Mouse (Mus musculus) layer of hippocampus, adult 8-10 months (tissue): Measurements from ENCODE around the gene Prkd1. TPM values are rescaled to one million over a fixed set of nuclear protein-coding genes. Genes with fewer than 3 reads are reported as not detected.

Experiments
- DNase-seq, 2 experiments: peaks; one replicate each; pipeline ENCODE4 v3.0.0; 2022; ENCODE audit warnings: low spot score in 2 of 2
- total RNA-seq, 4 experiments: library from RNA; stranded (reverse); gene quantifications; 2 replicates each; pipeline ENCODE4 v1.2.4; 2022

Gene Prkd1
- total RNA-seq, 4 experiments from 2014 or later, result 13.0 to 14.7 (median 13.9) TPM

DNA sequence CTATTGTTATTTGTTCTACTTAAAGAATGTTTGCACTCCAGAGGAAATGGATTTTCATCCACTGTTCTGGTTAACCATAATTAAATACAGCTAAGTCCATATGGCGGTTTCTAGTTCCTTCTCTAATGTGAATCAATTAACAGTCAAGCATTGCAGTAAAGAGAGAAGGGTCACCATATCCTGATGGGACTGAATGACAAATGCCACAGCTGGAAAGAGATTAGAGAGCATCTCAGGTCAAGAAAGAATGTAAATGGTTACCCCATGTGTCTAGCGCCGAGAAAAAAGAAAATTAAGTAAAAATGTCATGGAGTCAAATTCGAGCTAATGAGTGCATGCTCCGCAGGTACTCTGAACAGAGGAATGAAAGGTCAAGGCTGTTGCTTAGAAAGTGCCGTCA, 212.2 kb downstream of the Prkd1 start:
- no peak for DNase-seq

DNA sequence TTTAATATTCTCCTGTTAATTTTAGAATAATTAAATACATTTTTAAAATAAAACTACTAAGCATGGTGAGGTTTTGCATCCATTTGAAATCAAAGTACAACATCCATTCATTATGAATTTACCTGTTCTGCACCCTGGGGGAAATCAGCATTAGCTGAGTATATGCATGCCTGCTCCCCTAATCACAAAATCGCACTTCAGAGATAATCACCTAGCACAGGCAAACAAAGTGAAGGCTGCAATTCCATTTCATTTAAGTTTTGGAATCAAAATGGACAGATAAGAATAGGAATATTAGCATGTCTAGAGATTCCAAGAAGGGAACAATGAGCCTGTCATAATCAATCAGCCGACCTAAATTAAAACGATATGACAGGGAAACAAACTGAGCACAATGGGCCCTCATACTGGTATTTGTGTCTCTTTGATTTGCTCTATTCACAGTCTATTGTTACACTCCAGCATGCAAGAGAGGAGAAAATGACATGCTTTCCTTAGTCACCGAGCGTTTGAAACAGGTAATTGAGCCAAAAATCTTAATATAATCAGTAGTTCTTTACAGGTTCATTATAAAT, 218.7 kb downstream of the Prkd1 start:
- DNase-seq, result no peak

DNA sequence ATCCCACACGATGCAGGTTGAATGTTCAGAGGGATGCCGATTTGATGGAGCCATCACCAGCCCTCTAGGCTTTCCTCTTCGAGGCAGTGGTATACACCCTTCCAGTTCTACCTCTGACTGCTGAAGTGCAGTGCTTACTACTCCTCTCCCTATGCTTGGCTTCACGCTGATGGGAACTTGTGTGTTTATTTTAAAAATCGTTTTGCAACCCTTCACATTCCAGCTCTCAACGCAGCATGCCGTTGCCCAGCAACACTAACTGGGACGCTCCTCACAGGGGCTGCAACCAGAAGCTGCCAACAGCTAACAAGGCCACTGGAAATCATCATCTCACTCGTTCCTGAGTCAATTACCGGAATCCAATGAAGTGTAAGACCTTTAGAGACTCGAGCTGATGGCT, 296.5 kb downstream of the Prkd1 start:
- peak; percentile 51 to 57 for DNase-seq

DNA sequence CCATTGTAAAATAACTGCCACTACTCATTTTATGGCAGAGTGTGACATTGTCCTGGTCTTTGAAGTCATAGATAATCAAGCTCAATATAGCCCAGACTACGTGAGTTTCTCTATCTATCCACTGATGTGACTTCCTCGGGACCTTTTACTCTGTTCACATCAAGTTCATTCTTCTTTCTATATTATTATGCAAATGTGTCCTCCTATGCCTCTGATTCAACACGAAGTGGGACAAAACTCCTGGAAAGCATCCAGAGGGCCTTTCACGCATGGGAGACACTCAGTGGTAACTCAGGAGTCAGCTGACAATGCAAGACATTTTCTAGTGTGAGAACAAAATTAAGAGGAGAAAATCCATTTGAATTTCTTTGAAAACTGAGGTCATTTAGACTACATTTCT, 315.7 kb downstream of the Prkd1 start:
- DNase-seq, result no peak

DNA sequence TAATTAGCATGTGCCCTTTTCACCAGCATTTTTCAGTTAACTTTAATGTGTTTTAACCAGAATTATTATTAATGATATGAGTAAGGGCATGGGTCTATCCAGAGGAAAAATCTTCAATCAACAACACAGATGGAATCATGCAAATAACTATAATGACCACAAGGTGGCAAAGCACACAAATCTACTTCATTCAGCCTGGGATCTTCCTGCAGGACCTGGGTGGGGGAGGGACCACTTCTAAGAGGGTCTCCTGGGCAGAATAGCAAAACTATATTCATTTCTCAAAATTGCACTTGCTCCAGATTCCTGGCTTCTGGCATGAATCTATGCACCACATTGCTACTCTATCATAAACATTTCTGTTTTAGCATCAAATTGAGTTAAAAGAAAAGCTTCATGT, 334.3 kb downstream of the Prkd1 start:
- peak in 1 of 2 experiments; percentile 9 for DNase-seq

DNA sequence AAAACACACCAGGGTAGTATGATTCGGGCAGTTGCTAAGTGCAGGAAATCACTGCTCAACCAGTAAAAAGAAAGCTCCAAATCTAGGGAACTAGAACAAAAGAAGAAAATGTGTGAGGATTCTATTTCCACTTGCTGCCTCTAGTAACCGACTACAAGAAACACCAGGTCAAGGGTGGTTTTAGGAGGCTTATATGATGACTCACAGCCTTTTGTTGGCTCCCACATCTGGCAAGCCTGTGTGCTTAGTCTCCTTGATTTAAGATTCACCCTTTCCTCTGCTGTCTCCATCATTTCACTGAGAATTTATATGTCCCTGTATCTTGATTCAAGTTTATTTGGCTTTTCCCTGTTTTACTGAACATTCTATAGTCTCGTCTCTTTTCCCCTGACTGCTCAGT, 339.6 kb downstream of the Prkd1 start:
- DNase-seq, result no peak

DNA sequence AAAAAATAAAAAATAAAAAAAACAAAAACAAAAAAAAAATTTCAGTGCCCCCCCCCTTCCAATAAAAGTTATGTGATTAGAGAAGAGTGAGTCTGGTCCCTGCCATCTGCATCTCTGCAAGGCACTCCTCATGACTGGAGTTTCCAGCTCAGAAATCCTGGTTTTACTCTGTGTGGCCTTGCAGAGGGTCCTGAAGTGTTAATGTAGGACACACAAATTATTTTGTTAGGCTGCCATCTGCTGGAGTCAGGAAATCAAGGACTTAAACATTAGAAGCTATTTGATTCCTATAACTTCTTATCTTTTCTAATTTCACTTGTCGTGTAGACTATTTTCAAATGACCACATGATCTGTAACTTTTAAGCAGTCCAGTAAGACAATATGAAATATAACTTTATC, 347.6 kb downstream of the Prkd1 start:
- peak in 1 of 2 experiments; percentile 20 for DNase-seq

DNA sequence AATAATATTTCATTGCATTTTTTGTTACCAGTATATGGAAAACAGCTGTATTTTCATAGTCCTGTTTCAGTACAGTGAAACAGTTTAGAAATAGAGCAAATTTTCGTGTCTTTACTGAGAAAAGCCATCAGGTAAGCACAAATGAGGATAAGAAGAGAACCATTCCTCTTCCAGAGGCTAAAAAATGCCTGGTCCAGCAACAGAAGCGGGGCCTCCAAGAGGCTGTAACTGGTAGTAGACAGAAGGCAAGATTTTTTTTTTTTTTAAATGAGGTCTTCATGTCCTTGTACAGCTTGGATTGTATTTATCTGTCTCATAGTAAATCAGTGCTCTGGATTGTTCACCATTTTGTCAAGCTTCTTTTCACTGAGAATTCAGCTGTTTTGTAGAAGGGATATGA, 352.8 kb downstream of the Prkd1 start:
- DNase-seq, result no peak

DNA sequence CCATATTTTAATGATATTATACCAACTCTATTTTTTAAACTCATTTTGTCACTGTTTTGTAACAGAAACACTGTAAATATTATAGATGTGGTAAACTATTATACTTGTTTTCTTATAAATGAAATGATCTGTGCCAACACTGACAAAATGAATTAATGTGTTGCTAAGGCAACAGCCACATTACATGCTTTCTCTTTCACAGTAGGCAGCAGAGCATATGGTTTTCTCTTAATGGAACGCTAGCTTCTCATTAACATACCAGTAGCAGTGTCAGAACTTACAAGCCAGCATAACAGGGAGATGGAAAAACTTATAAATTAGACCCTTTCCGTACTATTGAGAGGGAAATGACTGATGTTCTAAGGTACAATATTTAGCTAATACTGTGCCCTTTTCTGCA, 353.3 kb downstream of the Prkd1 start:
- no peak for DNase-seq

DNA sequence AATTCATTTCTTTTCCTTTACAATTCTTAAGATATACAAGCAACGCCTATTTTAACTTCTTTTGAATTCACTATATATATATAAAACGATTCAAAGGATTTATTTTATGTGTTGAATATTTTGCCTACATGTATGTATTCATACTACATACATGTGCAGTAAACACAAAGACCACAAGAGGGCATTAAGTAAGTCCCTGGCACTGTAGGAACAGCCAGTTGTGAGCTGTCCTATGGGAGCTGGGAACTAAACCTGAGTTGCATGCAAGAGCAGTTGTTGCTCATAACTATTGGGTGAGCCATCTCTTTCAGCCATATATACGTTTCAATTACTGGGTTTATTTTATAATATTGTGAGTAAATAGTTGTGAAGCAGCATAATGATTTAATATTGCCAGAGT, 356.1 kb downstream of the Prkd1 start:
- DNase-seq, result no peak
